Mouse (Mus musculus) mature B cell (primary cell): ENCODE results near the gene Arhgap22.

Experiments used
- in situ Hi-C: fragments of 300-500 bp; cut with MboI; formaldehyde crosslinking; loops from 2 replicates; pipeline ENCODE4 v1.14.3; 2019

Arhgap22 gene

DNA sequence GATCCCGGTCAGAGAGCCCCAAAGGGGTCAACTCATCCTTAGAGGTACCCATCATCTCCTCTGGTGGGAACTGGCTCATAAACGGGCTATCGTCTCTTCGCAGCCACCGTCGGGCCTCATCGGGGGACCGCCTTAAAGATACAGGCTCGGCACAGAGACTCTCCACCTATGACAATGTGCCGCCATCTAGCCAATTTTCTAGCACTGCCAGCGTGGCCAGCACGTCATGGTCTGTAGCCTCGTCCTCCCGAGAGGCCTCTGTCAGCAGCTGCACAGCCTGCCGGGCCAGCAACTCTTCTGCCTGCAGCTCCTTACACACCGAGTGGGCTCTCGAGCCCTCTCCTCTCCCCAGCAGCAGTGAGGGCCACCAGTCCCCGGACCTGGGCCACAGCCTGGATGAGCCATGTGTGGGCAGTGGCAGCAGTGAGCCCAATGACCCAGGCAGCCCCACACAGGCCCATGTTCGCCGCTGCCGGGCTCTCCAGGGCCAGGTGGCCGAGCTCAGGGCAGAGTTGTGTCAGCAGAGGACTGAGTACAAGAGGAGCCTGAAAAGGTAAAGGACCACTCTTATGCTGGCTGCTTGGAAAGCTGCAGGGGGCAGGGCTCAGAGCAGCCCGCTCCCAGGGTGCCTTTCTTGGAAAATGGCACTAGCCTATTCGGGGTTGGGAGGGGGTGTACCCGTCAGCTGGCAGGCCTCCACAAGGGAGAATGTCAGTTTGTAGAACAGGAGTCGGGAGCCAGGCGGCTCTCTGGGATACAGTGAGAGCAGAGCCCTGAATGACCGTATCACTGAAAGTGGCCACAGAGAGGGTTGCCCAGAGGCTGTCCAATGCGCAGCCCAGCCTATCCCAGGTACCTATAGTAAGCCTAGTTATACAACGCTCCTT lies 153.3 kb downstream of the Arhgap22 start:
- in situ Hi-C loops = no loop called here

DNA sequence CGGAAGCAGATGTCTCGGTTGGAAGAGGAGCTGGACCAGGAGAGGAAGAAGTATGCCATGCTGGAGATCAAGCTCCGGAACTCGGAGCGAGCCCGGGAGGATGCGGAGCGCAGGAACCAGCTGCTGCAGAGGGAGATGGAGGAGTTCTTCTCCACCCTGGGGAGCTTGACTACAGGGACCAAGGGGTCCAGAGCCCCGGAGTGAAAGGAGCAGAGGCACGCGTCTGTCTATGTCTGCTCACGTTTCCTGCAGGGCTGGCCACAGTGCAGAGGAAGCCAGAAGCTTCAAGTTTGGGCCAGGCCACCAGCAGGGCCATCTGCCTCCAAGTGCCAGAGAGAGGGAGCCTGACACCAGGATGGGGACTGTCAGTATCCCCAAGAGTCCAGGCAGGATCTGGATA lies 155.5 kb downstream of the Arhgap22 start:
- in situ Hi-C loops = no loop called here

DNA sequence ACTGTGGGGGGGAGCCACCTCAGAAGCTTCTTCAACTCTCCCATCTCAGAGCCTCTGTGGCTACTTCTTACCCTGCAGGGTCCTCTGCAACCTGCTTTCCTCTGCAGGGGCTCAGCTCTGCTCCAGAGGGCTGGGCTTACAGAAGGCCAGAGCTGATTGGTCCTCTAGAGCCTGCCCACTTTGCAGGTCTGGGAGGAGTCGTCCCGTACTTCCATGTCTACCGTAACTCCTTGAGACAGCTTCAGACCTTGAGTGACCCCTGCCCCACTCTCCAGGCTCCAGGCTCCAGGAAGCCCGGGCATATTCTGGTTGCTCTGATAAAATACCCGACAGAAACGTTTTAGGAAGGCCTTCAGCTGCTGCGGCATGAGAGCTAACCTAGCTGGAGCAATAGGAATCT lies 156.2 kb downstream of the Arhgap22 start:
- in situ Hi-C loops = no loop called here

DNA sequence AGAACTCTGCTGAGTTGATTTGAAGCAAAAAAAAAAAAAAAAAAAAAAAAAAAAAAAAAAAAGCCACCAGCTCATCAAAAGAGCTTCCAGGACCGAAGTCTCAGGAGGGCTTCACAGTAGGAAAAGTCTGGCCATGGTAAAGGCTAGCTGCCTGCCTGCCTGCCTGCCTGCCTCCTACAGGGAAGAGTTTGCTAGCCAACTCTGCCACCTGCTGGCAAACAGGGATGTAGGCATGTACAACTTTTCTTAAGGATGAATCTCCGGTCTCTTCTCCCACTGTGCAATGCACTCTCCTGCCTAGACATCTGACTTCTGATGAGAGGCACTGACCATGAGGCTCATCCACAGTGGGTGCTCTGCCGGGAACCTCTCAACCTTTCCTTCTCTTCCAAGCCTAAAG lies 157.4 kb downstream of the Arhgap22 start:
- in situ Hi-C loops = no loop called here

DNA sequence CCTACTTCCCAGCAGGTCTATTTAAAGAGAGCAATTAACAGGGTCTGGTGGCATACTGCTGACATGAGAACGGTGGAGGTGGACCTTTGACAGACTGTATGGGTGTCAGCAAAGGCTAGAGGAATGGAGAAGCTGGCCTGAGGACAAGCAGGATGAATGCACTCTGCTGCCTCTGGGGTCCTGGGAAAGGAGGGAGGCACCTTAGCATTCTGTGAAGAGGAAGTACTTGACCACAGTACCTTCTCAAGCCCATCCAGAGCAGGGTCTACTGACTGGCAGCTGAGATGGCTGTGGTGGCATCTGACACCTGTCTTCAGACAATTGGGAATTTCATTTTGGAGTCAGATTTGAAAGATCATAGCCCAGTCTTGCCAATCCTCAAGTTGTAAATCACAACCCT lies 159.4 kb downstream of the Arhgap22 start:
- in situ Hi-C loops = no loop called here

DNA sequence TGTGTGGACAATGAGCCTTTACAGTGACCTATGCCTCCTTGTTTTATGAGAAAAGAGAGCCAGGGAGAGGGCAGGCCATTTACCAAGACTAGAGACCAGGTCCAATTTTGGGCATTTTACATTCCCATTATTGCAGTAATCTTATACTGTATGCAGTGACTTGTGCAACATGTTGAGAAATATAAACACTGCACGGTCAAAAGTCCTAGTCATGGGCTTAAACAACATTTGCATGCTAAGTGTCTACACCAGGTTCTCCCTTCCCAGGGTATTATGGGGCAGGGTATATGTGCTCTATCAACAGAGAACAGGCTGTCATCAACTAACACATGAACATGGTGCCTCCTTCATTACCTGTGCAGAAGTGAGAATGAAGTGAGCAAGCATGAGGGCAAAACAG lies 160.3 kb downstream of the Arhgap22 start:
- in situ Hi-C loops = no loop called here

DNA sequence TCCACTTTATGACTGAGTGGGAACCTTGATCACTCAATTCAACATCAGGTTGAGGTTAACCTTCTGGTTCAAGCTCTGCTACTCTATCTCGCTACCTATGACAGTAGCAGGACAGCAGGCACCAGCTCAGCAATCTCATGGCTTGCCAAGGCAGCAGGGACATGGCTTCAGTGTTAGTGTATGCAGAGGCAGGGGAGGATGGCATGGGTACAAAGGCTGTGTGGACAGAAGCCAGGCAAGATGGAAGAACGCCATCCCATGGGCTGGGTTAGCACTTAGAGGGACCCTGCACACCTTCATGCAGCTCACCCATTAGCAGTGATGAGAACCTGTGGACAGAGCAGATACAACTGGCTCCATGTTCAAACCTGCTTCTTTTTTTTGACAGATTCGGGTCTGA lies 163.4 kb downstream of the Arhgap22 start:
- in situ Hi-C loops = no loop called here

DNA sequence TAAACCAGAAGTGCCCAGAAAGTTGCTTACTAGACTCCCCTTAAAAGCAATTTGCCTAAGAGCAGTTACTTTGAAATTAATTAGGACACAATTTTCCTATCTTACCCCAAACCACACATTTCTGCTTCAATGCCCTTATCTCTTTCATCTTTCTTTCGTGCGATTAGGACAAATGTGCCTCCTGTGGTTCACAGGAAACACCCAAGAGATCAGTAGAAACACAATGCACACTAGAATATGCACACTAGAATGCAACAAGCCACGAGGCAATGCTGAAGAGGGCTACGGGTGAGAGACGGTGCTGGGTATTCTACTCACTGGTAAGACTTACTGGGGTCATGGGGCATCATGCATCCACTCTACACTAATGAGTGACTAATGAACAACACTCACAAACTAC lies 164.9 kb downstream of the Arhgap22 start:
- in situ Hi-C loops = no loop called here

DNA sequence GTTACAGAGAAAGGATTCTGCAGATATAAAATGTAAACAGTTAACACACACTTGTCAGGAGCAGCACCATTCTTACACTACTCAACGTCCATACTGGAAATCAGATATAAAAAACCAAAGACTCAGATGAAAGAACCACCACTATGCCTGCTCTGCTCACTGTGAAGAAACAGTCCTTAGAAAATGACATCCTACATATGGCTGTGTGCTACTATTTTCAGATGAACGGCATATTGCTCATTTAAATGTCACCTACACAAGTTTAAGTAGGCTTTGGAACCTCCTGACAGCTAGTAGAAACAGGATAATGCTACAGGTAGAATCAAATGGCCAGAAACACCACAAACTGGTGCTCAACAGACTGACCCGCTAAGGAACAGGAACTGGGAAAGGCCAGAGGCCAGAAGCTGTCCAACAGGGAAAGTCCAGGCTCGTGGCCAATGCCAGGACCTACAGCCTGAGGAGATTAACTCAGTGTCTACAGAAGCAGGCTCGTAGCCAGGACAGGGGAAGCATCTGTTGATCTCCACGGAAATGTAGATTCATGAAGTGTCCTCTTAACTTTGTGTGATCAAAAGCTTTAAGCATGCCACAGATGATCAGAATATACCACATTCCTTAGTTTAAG lies 167.1 kb downstream of the Arhgap22 start:
- in situ Hi-C loops = no loop called here

DNA sequence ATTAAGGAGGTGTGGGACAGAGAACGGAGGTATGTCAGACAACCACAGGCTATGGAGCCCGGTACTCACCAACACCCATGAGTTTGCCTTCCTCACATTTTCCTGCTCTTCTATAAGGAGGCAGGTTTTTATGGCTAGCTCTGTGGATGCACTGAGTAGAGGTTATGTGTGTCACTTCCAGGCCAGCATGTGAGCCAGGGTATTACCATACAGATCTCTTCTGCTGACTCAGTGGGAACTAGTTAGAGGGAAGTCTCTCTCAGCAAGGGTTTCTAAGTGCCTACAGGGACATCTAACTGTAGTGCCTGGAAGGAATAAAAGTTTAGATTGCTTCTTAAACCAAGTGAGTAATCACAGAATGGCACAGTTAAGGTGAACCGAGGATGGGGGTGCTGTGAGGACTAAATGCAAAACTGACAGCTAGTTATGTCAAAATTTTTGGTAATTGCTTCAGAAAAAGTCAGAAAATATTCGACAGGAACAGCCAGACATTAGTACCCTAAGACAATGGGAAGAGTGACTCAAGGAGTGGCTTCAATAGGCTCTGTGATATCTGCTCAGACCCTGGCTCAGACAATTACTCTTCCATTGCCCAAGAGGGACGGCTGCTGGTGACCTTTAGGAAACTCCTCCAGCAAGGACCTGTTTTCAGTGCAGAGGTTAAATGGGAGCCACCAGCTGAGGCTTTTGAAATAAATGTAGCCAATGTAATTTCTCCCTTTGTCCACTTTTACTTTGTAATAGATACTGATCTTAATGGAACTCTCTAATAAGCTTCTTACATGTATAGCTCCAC lies 184.4 kb downstream of the Arhgap22 start:
- in situ Hi-C loops = no loop called here

DNA sequence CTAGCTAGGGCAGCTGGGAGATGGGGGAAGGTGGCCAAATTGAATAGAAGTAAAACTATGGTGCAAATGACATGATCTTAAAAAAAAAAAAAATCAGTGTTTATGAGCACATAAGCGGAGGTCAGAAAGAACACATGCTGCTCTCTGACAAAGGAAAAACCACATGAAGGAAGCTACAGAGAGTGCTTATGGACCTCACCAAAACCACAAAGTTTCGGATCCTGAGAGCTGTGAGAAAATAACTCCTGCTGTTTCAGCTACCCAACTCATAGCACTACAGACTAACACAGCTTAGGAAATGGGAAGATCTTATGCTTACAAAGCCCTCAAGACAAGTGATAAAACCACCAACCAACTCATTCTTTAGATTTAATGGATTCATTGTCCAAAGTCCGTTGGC lies 186.2 kb downstream of the Arhgap22 start:
- in situ Hi-C loops = no loop called here

DNA sequence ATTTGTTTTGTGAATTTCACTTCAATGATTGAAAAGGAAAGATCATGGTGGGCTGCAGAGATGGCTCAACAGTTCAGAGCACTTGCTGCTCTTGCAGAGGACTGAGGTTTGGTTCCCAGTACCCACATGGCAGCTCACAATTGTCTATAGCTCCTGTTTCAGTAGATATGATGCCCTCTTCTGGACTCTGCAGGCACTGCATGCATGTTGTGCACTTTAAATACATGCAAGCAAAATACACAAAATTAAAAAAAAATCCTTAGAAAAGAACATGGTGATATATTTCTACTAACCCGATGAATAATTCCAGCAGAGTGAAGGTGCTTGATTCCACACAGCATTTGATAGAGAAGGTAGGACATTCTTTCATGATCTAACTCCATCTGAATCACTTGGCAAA lies 188.5 kb downstream of the Arhgap22 start:
- in situ Hi-C loops = no loop called here

DNA sequence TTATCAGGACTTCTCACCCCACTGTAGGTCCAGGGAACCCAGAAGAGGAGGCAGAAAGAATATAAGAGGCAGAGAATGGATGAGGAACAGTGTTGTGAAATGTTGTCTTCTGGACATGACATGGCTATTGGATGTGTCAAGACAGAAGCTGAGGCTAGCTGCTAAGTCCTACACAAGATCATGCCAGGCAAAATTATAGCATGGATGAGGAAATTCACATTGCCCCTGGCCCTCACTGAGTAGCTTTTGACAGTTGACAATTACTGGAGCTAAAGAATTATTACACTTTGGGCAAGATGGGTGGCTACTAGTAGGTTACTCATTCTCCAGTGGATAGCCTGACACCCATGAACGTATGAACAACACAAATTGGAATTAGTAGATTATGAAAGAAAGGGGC lies 201.9 kb downstream of the Arhgap22 start:
- in situ Hi-C loops = no loop called here

DNA sequence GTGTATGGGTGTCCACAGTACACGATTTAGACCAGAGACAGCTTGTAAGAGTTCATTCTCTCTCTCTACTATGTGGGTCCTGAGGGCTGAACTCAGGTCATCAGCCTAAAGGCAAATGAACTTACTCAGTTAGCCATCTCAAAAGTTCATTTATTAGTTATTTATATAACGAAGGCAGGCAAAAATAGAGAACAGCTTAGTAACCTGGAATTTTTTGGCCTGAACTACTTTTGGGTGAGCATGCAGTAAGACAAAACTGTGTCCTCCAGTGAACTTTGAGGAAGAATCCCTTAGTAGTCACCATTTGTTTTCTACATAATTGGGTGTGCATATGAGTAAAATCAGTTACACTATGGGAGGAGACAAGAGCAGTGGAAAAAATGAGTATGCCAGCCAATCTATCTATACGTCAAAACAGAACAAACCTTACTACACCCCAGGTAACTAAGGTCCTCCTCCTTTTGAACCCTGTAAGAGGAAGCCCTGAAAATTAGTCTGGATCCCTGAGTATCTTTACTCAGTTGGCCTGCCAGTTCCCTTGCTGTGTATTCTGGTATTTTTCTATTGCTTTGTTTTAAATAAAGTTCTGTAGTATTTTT lies 204.6 kb downstream of the Arhgap22 start:
- in situ Hi-C loops = no loop called here
